Mouse (Mus musculus) heart, embryonic 14.5 days (tissue): Measurements from ENCODE around the gene Nfib. TPM values are rescaled to one million over a fixed set of nuclear protein-coding genes. Genes with fewer than 3 reads are reported as not detected.

ENCODE experiments used
- ATAC-seq: fragments of 200-750 bp; cut with Nextera tagmentation; 2 replicates; pipeline ENCODE4 v1.8.0; 2017; ENCODE audit warnings: low read depth, moderate TSS enrichment; ENCODE audit not compliant: insufficient number of reproducible peaks, insufficient read depth, low FRiP score
- H3K27ac ChIP-seq, 2 experiments: fragments of 200-500 bp in 1 of 2; fragments of 300-500 bp in 1 of 2; sonication (generic) in 1 of 2; replicated peaks in 1 of 2; 2 replicates each; pipeline ENCODE4 v1.5.1; 2012 to 2014; ENCODE audit warnings: low read depth in 2 of 2, low read length in 2 of 2, control low read depth in 1 of 2, mild to moderate bottlenecking in 1 of 2, mixed read lengths in 1 of 2; ENCODE audit not compliant: control insufficient read depth in 1 of 2, insufficient read depth in 1 of 2
- H3K27me3 ChIP-seq: fragments of 300-500 bp; sonication (generic); 2 replicates; pipeline ENCODE4 v1.6.1; 2014; ENCODE audit warnings: mild to moderate bottlenecking, low read length, control low read depth; ENCODE audit not compliant: control insufficient read depth, insufficient read depth
- H3K36me3 ChIP-seq: fragments of 300-500 bp; sonication (generic); 2 replicates; pipeline ENCODE4 v1.6.1; 2014; ENCODE audit warnings: mild to moderate bottlenecking, control low read depth, low read length, mixed read lengths; ENCODE audit not compliant: control insufficient read depth, insufficient read depth
- H3K4me1 ChIP-seq, 2 experiments: fragments of 200-500 bp in 1 of 2; fragments of 300-500 bp in 1 of 2; sonication (generic) in 1 of 2; 2 replicates each; pipeline ENCODE4 v1.6.1; 2012 to 2014; ENCODE audit warnings: low read length in 2 of 2, control low read depth in 1 of 2, mixed read lengths in 1 of 2; ENCODE audit not compliant: control insufficient read depth in 2 of 2, insufficient read depth in 2 of 2
- H3K4me2 ChIP-seq: fragments of 300-500 bp; sonication (generic); 2 replicates; pipeline ENCODE4 v1.6.1; 2014; ENCODE audit warnings: mild to moderate bottlenecking, low read length
- H3K4me3 ChIP-seq, 2 experiments: fragments of 200-500 bp in 1 of 2; fragments of 300-500 bp in 1 of 2; sonication (generic) in 1 of 2; 2 replicates each; pipeline ENCODE4 v1.5.1; 2012 to 2014; ENCODE audit warnings: low read length in 2 of 2, mild to moderate bottlenecking in 2 of 2, control low read depth in 1 of 2, low read depth in 1 of 2, moderate library complexity in 1 of 2; ENCODE audit not compliant: control insufficient read depth in 1 of 2, insufficient read depth in 1 of 2
- H3K9ac ChIP-seq: fragments of 300-500 bp; sonication (generic); 2 replicates; pipeline ENCODE4 v1.6.1; 2014; ENCODE audit warnings: mild to moderate bottlenecking, low read length
- H3K9me3 ChIP-seq: fragments of 300-500 bp; sonication (generic); 2 replicates; pipeline ENCODE4 v1.6.1; 2016; ENCODE audit warnings: low read length, control low read depth; ENCODE audit not compliant: control insufficient read depth
- WGBS: fragments of 180-500 bp; shearing (Covaris S2); extraction: QIAGEN DNeasy Blood & Tissue Kit; methylation state at CpG from one replicate; pipeline ENCODE4 v1.1.7; 2014; 5-methylcytosine and 5-hydroxymethylcytosine counted together
- polyA plus RNA-seq: library from polyadenylated mRNA; unstranded; fragments of >200 nt; fragmentation: Nextera tagmentation; extraction: Ambion mirVana; gene quantifications from 2 replicates; pipeline ENCODE4 v1.2.1, GENCODE M21; 2014

The Nfib gene
- polyA plus RNA-seq, 1 experiment from 2014 or later, result 79.8 TPM

DNA sequence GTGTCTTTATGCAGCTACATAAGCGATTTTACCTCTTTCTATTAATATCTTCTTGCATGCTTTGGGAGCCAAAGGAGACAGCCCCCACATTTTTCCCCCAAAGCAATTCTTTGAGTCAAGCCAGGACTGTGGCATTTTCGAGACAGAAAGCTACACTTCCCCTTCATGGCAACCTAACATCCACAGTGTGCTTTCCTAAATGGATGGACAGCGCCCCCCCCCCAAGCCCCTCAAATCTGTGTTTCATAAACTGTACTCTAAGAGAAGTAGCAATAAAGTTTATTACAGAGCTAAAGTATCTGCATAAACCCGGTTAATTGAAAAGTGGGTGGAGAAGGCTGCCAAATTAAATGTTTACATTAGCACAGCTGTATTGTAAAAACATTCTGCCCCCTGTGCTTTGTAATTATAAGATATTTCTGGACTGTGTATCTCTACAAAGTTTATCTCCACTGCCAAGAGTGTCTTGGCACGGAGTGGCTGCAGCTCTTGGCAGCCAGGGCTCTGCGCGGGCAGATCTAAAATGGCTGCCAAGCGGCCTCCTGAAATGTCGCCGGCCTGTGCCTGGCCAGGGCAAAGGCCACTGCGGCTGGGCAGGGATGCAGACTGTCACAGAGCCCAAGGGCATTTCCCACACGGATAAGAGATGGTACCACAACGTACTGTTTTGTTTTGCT lies 301.4 kb downstream of the Nfib start:
- Histone ChIP-seq H3K4me3 (no peak overlapping the region), H3K9ac (peak overlapping the region; percentile 44; the same call in 1 of the 2 replicates), H3K27me3 (no peaks in the 10 kb centered on the region), H3K4me1 (peaks cover 48 to 85% of the 10 kb centered on the region in 2 experiments), H3K9me3 (no peaks in the 10 kb centered on the region), H3K27ac (peak overlapping the region; percentile 91 to 92), H3K36me3 (no peaks in the 10 kb centered on the region), H3K4me2 (peak overlapping the region; percentile 56)
- 19% methylated on average over 13 of the region's 13 CpGs for WGBS
- ATAC-seq, result peak; percentile 73

DNA sequence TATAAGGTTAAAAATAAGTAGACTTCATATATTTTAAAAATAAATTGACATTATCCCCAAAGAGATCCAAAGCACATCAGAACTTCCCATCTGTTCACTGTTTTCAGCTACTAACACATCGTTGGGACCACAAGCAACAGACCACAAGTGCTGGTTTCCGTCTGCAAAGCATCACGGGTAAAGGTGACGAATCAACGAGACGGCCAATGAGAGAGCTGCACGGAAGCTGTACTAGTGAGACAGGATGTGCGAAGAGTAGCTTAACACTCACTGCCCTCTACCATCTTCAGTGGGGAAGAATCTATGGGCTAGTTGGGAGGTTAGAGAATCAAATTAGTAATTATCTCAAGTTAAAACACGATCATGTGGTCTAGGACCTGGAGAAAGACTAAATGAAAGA lies 302.9 kb downstream of the Nfib start:
- ATAC-seq, result no peak
- Histone ChIP-seq H3K4me2 (no peak overlapping the region), H3K36me3 (no peaks in the 10 kb centered on the region), H3K4me3 (no peak overlapping the region), H3K4me1 (peaks cover 47 to 89% of the 10 kb centered on the region in 2 experiments), H3K9ac (no peak overlapping the region), H3K27me3 (no peaks in the 10 kb centered on the region), H3K9me3 (no peaks in the 10 kb centered on the region), H3K27ac (peak overlapping the region in 1 of 2 experiments; percentile 91; a peak in 1 of 4 replicates)
- WGBS, result 83% methylated on average over 9 of the region's 9 CpGs

DNA sequence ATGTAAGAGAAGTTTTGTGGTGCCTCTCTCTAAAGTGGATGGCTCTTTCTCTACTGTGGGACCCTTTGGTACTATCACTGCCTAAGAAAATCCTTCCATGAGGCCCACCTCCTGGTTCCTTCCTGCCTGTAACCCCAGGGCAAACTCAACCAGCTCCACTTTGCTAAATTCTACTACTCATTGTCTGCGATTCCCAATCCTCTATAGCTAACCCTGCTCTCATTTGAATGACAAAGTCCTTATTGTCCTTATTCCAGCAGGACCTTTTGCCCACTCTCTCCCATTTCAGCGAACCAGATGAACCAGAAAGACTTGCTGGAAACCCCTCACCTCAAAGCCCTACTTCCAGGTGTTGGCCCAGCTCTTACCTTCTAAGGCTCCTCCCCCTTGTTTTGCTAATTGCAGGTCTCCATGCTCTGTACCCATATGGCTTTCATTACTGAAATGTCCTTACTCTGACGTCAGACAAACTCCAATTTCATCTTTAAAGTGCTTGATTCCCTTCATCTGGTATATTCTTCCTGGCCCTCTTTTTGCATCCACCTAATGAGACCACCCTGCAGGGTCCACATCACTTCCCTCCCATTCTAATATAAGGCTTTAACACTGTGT lies 304.0 kb downstream of the Nfib start:
- Histone ChIP-seq H3K4me2 (no peak overlapping the region), H3K27ac (peak overlapping the region in 1 of 2 experiments; percentile 25; a peak in 1 of 4 replicates), H3K9me3 (no peaks in the 10 kb centered on the region), H3K36me3 (no peaks in the 10 kb centered on the region), H3K9ac (no peak overlapping the region), H3K4me1 (peaks cover 41 to 82% of the 10 kb centered on the region in 2 experiments), H3K4me3 (no peak overlapping the region), H3K27me3 (no peaks in the 10 kb centered on the region)
- WGBS, result 62% methylated on average over 3 of the region's 3 CpGs
- ATAC-seq, result no peak

DNA sequence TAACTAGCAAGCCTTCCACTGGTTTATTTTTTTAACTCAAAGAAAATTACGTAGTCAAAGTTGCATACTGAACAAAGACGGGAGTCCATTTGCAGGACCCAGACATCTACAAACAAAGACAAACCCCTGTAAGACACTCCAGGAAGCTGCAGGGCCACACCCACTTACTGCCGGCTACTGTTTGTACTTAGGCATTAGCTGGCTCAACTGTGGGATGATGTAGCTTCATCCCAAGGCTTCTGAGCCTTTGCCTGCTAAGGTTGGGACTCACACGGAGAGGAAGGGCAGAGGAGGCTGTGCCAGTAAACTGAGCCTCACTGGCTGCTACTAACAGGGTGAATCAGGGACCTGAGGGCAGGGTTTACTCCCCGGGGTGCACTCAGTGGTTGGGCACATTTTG lies 305.0 kb downstream of the Nfib start:
- Histone ChIP-seq H3K27me3 (no peaks in the 10 kb centered on the region), H3K9ac (no peak overlapping the region), H3K4me3 (no peak overlapping the region), H3K4me2 (no peak overlapping the region; the same call in 1 of the 2 replicates), H3K9me3 (no peaks in the 10 kb centered on the region), H3K36me3 (no peaks in the 10 kb centered on the region), H3K4me1 (peaks cover 34 to 72% of the 10 kb centered on the region in 2 experiments), H3K27ac (peak overlapping the region; percentile 43 to 74)
- ATAC-seq, result no peak
- 19% methylated on average over 5 of the region's 5 CpGs for WGBS

DNA sequence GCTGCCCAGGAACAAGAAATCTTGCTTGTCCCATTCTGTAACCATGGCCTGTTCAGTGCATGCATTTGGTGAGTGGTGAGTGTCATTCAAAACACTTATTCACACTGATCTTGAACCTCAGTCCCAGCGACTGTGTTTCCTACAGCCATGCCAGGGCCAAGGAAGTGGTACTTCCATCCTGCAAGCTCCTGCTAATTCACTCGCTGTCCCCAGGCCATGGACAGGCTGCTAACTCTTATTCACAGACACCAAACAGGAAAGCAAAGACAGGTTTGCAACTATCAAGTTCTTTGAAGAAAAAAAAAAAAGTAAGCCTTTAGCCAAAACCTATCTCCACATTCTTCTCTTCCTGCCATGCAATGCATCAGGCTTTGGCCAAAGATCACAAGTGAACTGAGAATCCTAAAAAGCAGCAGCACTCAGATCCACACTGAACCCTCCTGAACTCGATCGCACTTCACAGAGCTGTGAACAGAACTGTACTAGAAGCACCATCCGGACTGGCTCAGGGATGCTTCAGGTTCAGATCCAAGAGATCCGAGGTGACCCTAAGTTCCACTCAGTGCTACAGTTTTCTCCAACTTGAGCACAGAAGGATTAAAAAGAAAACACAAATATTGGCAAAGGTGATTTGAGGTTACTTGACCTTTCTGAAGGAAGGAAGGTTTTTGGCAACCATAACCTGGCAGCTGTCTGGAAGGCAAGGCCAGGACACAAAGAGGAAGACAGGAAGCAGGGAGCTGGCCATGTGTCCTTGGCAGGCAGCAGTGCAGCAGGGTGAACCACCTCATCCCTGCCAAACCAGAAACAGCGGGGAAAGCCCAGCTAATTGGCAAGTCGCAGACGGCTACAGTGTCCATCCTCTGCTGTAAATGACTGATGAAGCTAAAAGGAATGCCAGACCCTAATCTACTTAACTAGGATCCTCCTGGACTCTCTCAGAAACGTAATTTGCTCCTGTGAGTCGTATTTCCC lies 305.9 kb downstream of the Nfib start:
- H3K9ac ChIP-seq, result 0 out of 2 replicates have a peak overlapping the region, but pooled peaks have one; percentile 14
- 0 out of 2 replicates have a peak, but pooled peaks have one; percentile 42 for ATAC-seq
- H3K4me3 ChIP-seq, result no peak overlapping the region
- WGBS, result 29% methylated on average over 11 of the region's 11 CpGs
- no peak overlapping the region; the same call in 1 of the 2 replicates for H3K4me2 ChIP-seq
- no peaks in the 10 kb centered on the region for H3K36me3 ChIP-seq
- no peaks in the 10 kb centered on the region for H3K9me3 ChIP-seq
- H3K4me1 ChIP-seq, result peaks cover 30 to 63% of the 10 kb centered on the region in 2 experiments
- H3K27ac ChIP-seq, result peak overlapping the region; percentile 43 to 74
- no peaks in the 10 kb centered on the region for H3K27me3 ChIP-seq

DNA sequence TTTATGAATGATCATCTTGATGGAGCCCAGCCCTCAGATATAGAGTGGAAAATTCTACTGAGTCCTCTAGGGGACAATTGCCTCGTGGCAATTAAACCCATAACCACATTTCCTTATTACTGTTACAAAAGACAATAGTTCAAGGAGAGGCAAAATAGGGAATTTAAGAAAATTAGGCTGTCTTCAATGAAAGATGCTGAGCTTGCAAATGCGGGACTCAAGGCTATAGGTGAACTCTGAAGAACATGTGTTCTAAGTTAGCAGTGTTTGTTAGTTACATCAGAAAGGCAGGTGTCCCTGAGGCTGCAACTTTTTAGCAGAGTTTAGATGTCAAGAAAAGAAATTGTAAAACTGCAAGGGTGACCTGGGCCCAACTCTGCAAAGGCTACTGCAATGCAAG lies 307.3 kb downstream of the Nfib start:
- 83% methylated on average over 2 of the region's 2 CpGs for WGBS
- Histone ChIP-seq H3K4me2 (no peak overlapping the region), H3K9me3 (no peaks in the 10 kb centered on the region), H3K27me3 (no peaks in the 10 kb centered on the region), H3K36me3 (no peaks in the 10 kb centered on the region), H3K27ac (no peak overlapping the region), H3K4me1 (peaks cover 23 to 58% of the 10 kb centered on the region in 2 experiments), H3K4me3 (no peak overlapping the region), H3K9ac (no peak overlapping the region)
- ATAC-seq, result no peak

DNA sequence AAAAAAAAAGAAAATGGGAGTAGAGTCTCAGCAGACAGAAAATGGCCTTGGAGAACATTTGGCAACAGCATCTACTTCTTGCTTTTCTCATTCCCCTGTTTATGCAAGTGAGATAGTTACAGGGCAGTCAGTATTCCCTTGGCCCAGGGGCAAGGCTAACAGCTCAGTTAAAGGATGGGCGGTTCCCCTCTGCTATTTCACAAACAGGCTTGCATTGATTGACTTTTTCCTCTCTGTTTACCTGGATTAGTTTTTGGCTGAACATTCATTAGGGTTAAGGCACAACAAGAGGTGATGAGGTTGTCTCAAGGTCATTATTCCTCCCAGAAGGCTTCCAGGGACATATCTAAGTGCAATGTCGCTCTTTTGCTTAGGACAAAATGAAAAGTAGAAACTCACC lies 308.7 kb downstream of the Nfib start:
- H3K27ac ChIP-seq, result no peak overlapping the region
- no peak for ATAC-seq
- no peak overlapping the region for H3K4me2 ChIP-seq
- no peaks in the 10 kb centered on the region for H3K27me3 ChIP-seq
- no peaks in the 10 kb centered on the region for H3K36me3 ChIP-seq
- no peak overlapping the region for H3K4me3 ChIP-seq
- H3K9me3 ChIP-seq, result no peaks in the 10 kb centered on the region
- no peak overlapping the region for H3K9ac ChIP-seq
- H3K4me1 ChIP-seq, result peaks cover 22 to 59% of the 10 kb centered on the region in 2 experiments
- WGBS, result 78% methylated on average over 2 of the region's 2 CpGs
